Mouse (Mus musculus) stomach, embryonic 15.5 days (tissue): ENCODE data around the gene Camkk1. TPM values are rescaled to one million over a fixed set of nuclear protein-coding genes. Genes with fewer than 3 reads are reported as not detected.

ENCODE experiments used
- ATAC-seq: fragments of 200-750 bp; cut with Nextera tagmentation; 2 replicates; pipeline ENCODE4 v1.8.0; 2017; ENCODE audit warnings: low read depth, moderate number of reproducible peaks, moderate TSS enrichment; ENCODE audit not compliant: insufficient read depth, low FRiP score
- H3K27ac ChIP-seq: fragments of 300-500 bp; sonication (generic); 2 replicates; pipeline ENCODE4 v1.5.1; 2015; ENCODE audit warnings: mild to moderate bottlenecking, inconsistent platforms
- H3K27me3 ChIP-seq: fragments of 300-500 bp; sonication (generic); replicated peaks from 2 replicates; pipeline ENCODE4 v1.6.1; 2015; ENCODE audit warnings: inconsistent platforms
- H3K36me3 ChIP-seq: fragments of 300-500 bp; sonication (generic); 2 replicates; pipeline ENCODE4 v1.6.1; 2015; ENCODE audit warnings: inconsistent platforms
- H3K4me1 ChIP-seq: fragments of 300-500 bp; sonication (generic); 2 replicates; pipeline ENCODE4 v1.6.1; 2015; ENCODE audit warnings: inconsistent platforms
- H3K4me2 ChIP-seq: fragments of 300-500 bp; sonication (generic); 2 replicates; pipeline ENCODE4 v1.6.1; 2015; ENCODE audit warnings: mild to moderate bottlenecking, inconsistent platforms
- H3K4me3 ChIP-seq: fragments of 300-500 bp; sonication (generic); replicated peaks from 2 replicates; pipeline ENCODE4 v1.5.1; 2015; ENCODE audit warnings: inconsistent platforms
- H3K9ac ChIP-seq: fragments of 300-500 bp; sonication (generic); 2 replicates; pipeline ENCODE4 v1.6.1; 2015; ENCODE audit warnings: inconsistent platforms
- H3K9me3 ChIP-seq: fragments of 300-500 bp; sonication (generic); 2 replicates; pipeline ENCODE4 v1.6.1; 2016; ENCODE audit warnings: inconsistent platforms
- WGBS: fragments of 180-500 bp; shearing (Covaris S2); methylation state at CpG from one replicate; pipeline ENCODE4 v1.1.7; 2015; 5-methylcytosine and 5-hydroxymethylcytosine counted together
- polyA plus RNA-seq: library from polyadenylated mRNA; unstranded; fragments of >200 nt; fragmentation: Nextera tagmentation; extraction: Ambion mirVana; gene quantifications from 2 replicates; pipeline ENCODE4 v1.2.1, GENCODE M21; 2015

Gene Camkk1
- polyA plus RNA-seq, 1 experiment from 2014 or later, result 10.6 TPM

- Histone ChIP-seq H3K36me3 (no peaks in the 10 kb centered on the region), H3K9me3 (no peaks in the 10 kb centered on the region), H3K9ac (no peak overlapping the region), H3K4me3 (no peak overlapping the region), H3K4me2 (no peak overlapping the region), H3K4me1 (0 out of 2 replicates have a peak, but pooled peaks cover 4% of the 10 kb centered on the region), H3K27me3 (no peaks in the 10 kb centered on the region), H3K27ac (no peak overlapping the region)
- ATAC-seq, result no peak
- WGBS, result 95% methylated on average over 3 of the region's 3 CpGs
Observed at GRCm38 (mm10) chr11:73037691-73038090, 18.9 kb downstream of the Camkk1 start.

- Histone ChIP-seq H3K4me1 (0 out of 2 replicates have a peak, but pooled peaks cover 5% of the 10 kb centered on the region), H3K27me3 (no peaks in the 10 kb centered on the region), H3K4me2 (no peak overlapping the region), H3K9me3 (no peaks in the 10 kb centered on the region), H3K4me3 (no peak overlapping the region), H3K9ac (no peak overlapping the region), H3K27ac (no peak overlapping the region), H3K36me3 (no peaks in the 10 kb centered on the region)
- peak; percentile 61; the same call in 1 of the 2 replicates for ATAC-seq
- 59% methylated on average over 9 of the region's 9 CpGs for WGBS
Observed at GRCm38 (mm10) chr11:73039102-73039799, 20.4 kb downstream of the Camkk1 start.

- Histone ChIP-seq H3K36me3 (no peaks in the 10 kb centered on the region), H3K4me3 (no peak overlapping the region), H3K4me2 (no peak overlapping the region), H3K4me1 (peaks cover 14% of the 10 kb centered on the region; the same call in 1 of the 2 replicates), H3K9ac (no peak overlapping the region), H3K27ac (no peak overlapping the region), H3K9me3 (no peaks in the 10 kb centered on the region), H3K27me3 (no peaks in the 10 kb centered on the region)
- no peak for ATAC-seq
- whole genome bisulfite sequencing, result 24% methylated on average over 6 of the region's 6 CpGs
Observed at GRCm38 (mm10) chr11:73044229-73044755, 25.5 kb downstream of the Camkk1 start.

- no peak for ATAC-seq
Observed at GRCm38 (mm10) chr11:73044789-73045188, 26.0 kb downstream of the Camkk1 start.

GRCm38 (mm10) chr11:73047542-73047996, 28.8 kb downstream of the Camkk1 start, which contains the start of gene Ncbp3:
Gene Ncbp3, plus strand, starts transcription at chr11:73047783.
- Histone ChIP-seq H3K9ac (peak within 1 kb of the TSS; percentile 93), H3K36me3 (peaks cover 11% of the 10 kb centered on the region; the same call in 1 of the 2 replicates), H3K4me1 (peaks cover 14% of the 10 kb centered on the region; the same call in 1 of the 2 replicates), H3K4me2 (peak within 1 kb of the TSS; percentile 56), H3K27me3 (no peaks in the 10 kb centered on the region), H3K27ac (peak within 1 kb of the TSS; percentile 92), H3K4me3 (peak within 1 kb of the TSS; percentile 95), H3K9me3 (no peaks in the 10 kb centered on the region)
- peak; percentile 95 for ATAC-seq
- under 1% methylated on average over 39 of the region's 39 CpGs for WGBS

More at GRCm38 (mm10) chr11:73044789-73045188, 26.0 kb downstream of the Camkk1 start:
- 65% methylated on average over 4 of the region's 4 CpGs for WGBS
- no peaks in the 10 kb centered on the region for H3K36me3 ChIP-seq
- no peaks in the 10 kb centered on the region for H3K27me3 ChIP-seq
- H3K9me3 ChIP-seq, result no peaks in the 10 kb centered on the region
- no peak overlapping the region for H3K27ac ChIP-seq
- no peak overlapping the region for H3K4me3 ChIP-seq
- H3K9ac ChIP-seq, result no peak overlapping the region
- H3K4me1 ChIP-seq, result peaks cover 14% of the 10 kb centered on the region; the same call in 1 of the 2 replicates
- H3K4me2 ChIP-seq, result no peak overlapping the region

GRCm38 (mm10) chr11:73048030-73048876, 29.4 kb downstream of the Camkk1 start:
- Histone ChIP-seq H3K36me3 (peaks cover 11% of the 10 kb centered on the region; the same call in 1 of the 2 replicates), H3K27ac (peak overlapping the region; percentile 92), H3K9me3 (no peaks in the 10 kb centered on the region), H3K4me3 (peak overlapping the region; percentile 95), H3K9ac (peak overlapping the region; percentile 93), H3K4me1 (peaks cover 14% of the 10 kb centered on the region; the same call in 1 of the 2 replicates), H3K27me3 (no peaks in the 10 kb centered on the region), H3K4me2 (peak overlapping the region; percentile 56)
- WGBS, result 1% methylated on average over 55 of the region's 55 CpGs
- ATAC-seq, result peak; percentile 53

GRCm38 (mm10) chr11:73049335-73049734, 30.5 kb downstream of the Camkk1 start:
- no peaks in the 10 kb centered on the region for H3K9me3 ChIP-seq
- ATAC-seq, result no peak
- H3K27ac ChIP-seq, result no peak overlapping the region
- peaks cover 12% of the 10 kb centered on the region; the same call in 1 of the 2 replicates for H3K4me1 ChIP-seq
- peaks cover 16% of the 10 kb centered on the region; the same call in 1 of the 2 replicates for H3K36me3 ChIP-seq
- peak overlapping the region; percentile 56 for H3K4me2 ChIP-seq
- no peaks in the 10 kb centered on the region for H3K27me3 ChIP-seq
- no peak overlapping the region for H3K9ac ChIP-seq
- H3K4me3 ChIP-seq, result peak overlapping the region; percentile 95
- WGBS, result 3% methylated on average over 4 of the region's 4 CpGs

GRCm38 (mm10) chr11:73052795-73053194, 34.0 kb downstream of the Camkk1 start:
- Histone ChIP-seq H3K27me3 (no peaks in the 10 kb centered on the region), H3K36me3 (peaks cover 28% of the 10 kb centered on the region), H3K27ac (no peak overlapping the region), H3K4me2 (no peak overlapping the region), H3K9ac (no peak overlapping the region), H3K4me3 (no peak overlapping the region), H3K4me1 (peaks cover 10% of the 10 kb centered on the region; the same call in 1 of the 2 replicates), H3K9me3 (no peaks in the 10 kb centered on the region)
- ATAC-seq, result no peak
- whole genome bisulfite sequencing, result 80% methylated on average over 1 of the region's 1 CpGs

DNA sequence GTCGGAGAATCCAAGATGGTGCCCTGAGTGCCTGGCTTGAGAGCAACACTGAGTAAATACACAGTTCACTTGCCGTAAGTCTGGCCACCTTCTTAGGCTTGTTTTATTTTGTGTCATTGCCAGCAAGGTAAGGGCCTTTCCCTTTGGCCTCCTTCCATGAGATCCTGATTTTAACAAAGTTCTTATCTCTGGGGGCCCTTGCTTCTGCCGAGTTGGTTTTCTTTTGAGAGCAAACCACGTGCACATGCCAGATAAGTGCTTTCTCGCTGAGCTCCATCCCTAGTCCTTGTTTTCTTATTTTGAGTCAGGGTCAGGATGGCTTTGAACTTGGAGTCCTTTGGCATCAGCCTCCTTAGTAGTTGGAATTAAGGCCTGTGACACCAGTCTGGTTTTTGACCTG, 38.9 kb downstream of the Camkk1 start:
- Histone ChIP-seq H3K27me3 (no peaks in the 10 kb centered on the region), H3K36me3 (peaks cover 33% of the 10 kb centered on the region), H3K4me2 (no peak overlapping the region), H3K9me3 (no peaks in the 10 kb centered on the region), H3K4me1 (no peaks in the 10 kb centered on the region), H3K9ac (no peak overlapping the region), H3K27ac (no peak overlapping the region), H3K4me3 (no peak overlapping the region)
- WGBS, result 72% methylated on average over 5 of the region's 5 CpGs
- ATAC-seq, result no peak

DNA sequence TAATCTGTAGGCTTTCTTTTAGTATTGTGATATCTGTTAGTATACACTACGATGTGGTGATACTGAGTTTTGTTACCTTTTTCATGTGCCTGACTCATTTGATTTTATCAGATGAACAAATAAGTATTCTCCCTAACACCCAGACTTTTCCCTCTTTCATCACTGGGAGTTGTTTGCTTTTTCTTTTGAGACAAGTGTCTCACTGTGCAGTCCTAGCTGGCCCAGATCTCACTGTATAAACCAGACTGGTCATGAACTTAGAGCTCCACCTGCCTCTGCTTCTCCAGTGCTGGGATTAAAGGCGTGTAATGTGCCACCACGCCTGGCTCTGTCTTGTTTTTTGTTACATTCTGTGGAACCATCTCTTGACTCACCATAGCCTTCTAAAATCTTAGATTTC, 40.8 kb downstream of the Camkk1 start:
- H3K4me3 ChIP-seq, result no peak overlapping the region
- no peak overlapping the region for H3K9ac ChIP-seq
- no peaks in the 10 kb centered on the region for H3K4me1 ChIP-seq
- no peak overlapping the region for H3K27ac ChIP-seq
- H3K9me3 ChIP-seq, result no peaks in the 10 kb centered on the region
- H3K36me3 ChIP-seq, result peaks cover 28% of the 10 kb centered on the region
- peak; percentile 53; the same call in 1 of the 2 replicates for ATAC-seq
- 79% methylated on average over 3 of the region's 3 CpGs for WGBS
- no peaks in the 10 kb centered on the region for H3K27me3 ChIP-seq
- no peak overlapping the region for H3K4me2 ChIP-seq

GRCm38 (mm10) chr11:73061413-73061812, 42.6 kb downstream of the Camkk1 start:
- no peak for ATAC-seq
- Histone ChIP-seq H3K27ac (no peak overlapping the region), H3K9ac (no peak overlapping the region), H3K4me3 (no peak overlapping the region), H3K4me1 (no peaks in the 10 kb centered on the region), H3K9me3 (no peaks in the 10 kb centered on the region), H3K27me3 (no peaks in the 10 kb centered on the region), H3K4me2 (no peak overlapping the region), H3K36me3 (peaks cover 27% of the 10 kb centered on the region)
- 90% methylated on average over 3 of the region's 3 CpGs for WGBS
